Mouse (Mus musculus) cortical plate, adult 2 months (tissue): ENCODE measurements around the gene Xbp1.

ENCODE experiments used
- CTCF ChIP-seq: fragments of 200-500 bp; IDR thresholded peaks from 2 replicates; pipeline ENCODE4 v1.5.1; 2011; ENCODE audit warnings: mild to moderate bottlenecking, control low read depth, low read length; ENCODE audit not compliant: insufficient read depth; ENCODE audit errors: extremely low read depth
- POLR2A ChIP-seq: fragments of 200-500 bp; IDR thresholded peaks from 2 replicates; pipeline ENCODE4 v1.6.1; 2011; ENCODE audit warnings: mild to moderate bottlenecking, low read length, control low read depth; ENCODE audit not compliant: insufficient read depth; ENCODE audit errors: extremely low read depth

DNA sequence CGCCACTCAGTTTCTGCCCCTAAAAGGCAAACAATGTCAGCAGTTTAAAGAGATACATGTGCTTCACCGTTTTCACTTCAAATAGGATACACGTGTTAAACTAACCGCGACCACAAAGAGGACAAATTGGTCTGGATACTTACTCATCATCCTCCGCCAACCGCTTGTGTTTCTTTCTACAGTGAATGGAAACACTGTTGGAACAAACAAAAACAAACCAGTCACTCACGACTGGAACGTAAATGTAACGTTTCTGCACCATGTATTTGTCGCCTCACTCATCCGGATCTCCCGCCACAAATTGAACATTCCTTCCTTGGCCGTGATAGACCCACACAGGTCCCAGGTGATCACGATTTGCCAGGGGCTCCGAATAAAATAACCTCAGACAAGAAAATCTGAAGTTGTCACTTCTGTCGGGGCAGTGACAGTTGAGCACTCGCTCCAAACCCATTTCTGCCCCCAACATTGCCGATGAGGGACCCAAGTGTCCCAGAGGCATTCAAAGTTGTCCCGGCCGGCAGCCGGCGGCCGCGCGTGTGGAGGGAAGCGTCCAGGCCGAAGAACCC, 20.9 kb downstream of the Xbp1 start:
- TF ChIP-seq POLR2A (no peak), CTCF (no peak)
